Mouse (Mus musculus) monocyte, adult 2 months (primary cell): ENCODE results near the gene Zfp651.

Experiments
- DNase-seq, 2 experiments: peaks; one replicate each; pipeline ENCODE4 v3.0.0; 2022; ENCODE audit warnings: low spot score in 2 of 2, low read depth in 1 of 2

Zfp651 gene

DNA sequence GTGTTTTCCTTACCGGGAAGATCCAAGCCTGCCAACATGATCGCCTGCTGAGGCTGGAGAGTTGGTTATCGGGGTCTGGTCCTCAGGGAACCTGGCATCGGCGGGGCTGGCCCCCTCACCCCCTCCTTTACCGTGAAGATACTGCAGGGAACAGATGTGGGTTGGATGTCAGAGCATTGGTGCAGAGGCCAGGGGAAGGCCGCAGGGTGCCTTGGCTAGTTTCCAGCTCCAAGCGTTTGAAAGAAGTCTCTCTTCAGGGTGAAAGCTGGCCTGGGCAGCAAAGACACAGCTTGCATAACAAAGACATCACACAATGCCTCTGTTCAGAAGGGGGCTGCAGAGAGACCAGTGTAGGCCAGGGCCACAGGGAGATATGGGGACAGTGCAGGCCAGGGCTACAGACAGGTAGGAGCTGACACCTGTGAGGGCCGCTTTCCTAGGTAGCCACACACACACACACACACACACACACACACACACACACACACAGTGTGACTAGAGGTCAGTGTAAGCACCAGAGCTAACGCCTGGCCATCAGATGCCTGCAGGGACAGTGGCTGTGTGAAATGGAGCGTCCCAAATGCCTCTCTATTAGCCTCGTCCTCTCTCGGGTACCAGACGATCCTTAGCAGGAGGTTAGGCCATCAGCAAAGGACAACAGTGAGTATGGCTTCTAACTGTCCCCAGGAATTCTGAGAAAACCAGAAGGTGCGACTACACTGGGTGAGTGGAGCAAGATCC, 51.1 kb downstream of the Zfp651 start:
- DNase-seq: no peak

DNA sequence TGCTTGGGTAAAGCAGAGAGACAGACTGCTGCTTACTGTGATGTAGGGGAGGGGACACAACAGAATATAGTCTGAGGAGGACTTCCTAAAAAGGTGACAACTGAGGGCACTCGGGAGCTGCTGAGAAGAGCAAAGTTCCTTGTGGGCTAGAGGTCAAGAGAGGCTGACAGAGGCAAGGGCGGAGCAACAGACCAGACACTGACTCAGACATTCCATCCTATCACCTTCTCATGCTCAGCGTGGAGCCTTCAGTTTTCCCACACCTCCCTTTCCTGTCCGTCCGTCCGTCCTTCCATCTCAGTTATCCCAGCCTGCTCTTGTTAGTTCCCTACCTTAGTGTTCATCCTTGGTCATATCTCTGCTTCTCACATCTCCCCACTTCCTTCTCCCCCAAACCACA, 56.1 kb downstream of the Zfp651 start:
- no peak for DNase-seq

DNA sequence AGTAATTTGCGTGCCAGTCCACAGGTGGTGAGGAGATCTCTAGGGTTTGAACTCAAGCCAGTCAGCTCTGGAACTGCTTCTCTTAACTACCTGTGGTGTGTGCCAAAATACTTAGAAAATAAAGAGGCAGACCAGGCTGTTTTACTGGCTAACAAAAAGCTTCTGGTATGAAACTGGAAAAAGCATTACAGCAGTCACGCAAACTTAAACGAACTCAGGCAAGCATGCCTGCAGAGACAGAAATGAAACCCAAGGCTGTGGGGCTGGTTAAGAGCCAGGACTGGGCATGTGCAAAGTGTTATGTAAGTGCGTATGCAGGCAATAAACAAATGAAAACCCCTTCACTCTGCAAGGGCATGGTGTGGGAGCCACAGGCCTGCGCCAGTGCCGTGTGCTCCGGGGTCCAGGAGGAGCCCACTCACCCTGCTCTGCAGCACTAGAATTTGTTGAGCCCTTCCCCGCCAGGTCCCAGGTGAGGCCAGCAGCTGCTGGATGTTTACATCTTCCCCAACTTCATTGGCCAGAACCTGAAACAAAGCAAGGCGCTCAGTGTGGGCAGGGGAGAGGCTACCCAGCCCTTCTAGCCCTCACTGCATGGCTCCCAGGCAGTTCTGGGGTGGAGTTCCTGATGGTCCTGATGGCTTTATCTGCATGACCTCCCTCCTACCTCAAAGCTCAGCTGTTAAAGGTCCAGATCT, 60.1 kb downstream of the Zfp651 start:
- no peak for DNase-seq

DNA sequence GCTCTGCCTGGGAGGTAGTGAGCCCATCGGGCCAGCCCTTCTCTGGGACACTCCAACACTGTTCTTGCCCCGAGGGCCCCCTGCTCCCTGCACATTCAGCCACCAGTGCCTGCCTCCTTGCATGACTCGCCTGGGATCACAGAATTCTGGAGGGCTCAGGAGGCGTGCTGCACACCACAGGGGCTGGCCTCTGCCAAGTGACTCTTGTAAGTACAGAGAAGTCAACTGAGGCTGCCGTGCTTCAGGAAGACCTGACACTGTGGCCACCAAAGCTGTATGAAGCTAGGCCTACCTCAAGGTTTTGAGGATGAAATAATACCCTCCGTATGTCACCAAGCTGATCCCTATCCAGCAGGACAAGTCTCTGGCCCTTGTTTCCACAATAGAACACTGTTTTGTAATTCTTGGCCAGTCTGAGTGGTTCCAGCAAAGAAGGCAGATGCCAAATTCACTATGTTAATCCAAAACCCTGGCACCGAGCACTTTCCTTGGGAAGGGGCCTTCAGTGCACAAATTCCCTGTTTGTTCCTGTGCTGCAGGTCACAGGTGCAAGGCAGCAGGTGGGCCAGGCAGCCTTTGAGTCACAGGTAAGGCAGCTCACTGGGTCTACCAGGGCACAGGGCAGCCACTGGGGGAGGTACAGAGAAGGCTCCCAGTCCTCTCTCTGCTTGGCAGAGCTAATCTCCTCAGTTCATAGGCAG, 60.8 kb downstream of the Zfp651 start:
- DNase-seq: no peak

DNA sequence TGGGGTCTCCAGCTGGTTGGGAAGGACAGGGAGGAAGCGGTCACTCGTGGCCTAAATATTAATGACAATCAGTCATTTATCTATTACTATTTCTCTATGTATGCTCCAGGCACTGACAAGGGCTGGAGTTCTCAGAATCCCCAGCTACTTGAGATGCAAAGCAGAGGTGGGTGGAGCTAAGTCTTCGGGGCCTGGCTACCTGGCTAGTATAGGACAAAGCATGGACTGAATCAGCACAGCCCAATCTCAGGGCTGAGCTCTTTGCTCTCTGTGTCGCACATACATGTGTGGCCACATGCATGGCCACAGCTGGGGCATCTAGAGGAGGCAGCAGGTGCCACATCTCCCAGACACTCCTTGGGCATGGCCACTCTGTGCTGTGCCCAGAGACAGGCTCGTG, 61.6 kb downstream of the Zfp651 start:
- DNase-seq: no peak
